Mouse (Mus musculus) lung, postnatal 0 days (tissue): ENCODE results near the gene Dtx3.

Source experiments
- CTCF ChIP-seq: IDR thresholded peaks from 2 replicates; pipeline ENCODE4 v1.5.1; 2016; ENCODE audit warnings: antibody characterized with exemption, mild to moderate bottlenecking
- EP300 ChIP-seq: IDR thresholded peaks from 2 replicates; pipeline ENCODE4 v1.6.1; 2016; ENCODE audit warnings: antibody characterized with exemption, mild to moderate bottlenecking, control low read depth

DNA sequence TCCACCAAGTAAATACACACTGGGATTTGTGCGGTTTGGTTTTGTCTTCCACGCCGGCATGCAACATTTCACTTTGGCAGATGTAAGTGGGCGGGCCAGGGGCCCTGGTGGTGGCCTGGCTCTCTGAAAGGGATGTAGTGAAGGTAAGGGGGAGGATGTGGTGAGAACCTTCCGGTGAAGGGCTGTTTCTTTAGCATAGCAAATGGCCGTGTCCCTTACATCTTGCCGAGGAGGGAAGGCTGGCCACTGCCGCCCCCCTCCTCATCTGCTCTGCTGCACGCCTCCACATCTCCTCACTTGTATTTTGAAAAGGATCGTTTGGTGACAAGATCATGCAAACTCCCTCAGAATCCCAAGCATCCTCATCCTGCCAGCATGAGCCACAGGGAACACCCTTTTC lies 30.2 kb upstream of the Dtx3 start:
- TF ChIP-seq CTCF = no peak
- TF ChIP-seq EP300 = no peak
